Mouse (Mus musculus) central nervous system, embryonic 14 days (tissue): ENCODE measurements around the gene Gm21776. TPM values are rescaled to one million over a fixed set of nuclear protein-coding genes. Genes with fewer than 3 reads are reported as not detected.

Experiments used
- polyA plus RNA-seq: library from polyadenylated mRNA; depleted of rRNA; stranded (reverse); fragments of >200 nt; gene quantifications from 2 replicates; pipeline ENCODE4 v1.2.3, GENCODE M21; 2012; rRNA removed

Gm21776 gene
- polyA plus RNA-seq = not detected in 2 replicates

GRCm38 (mm10) chrY:76378362-76378761, at the start of gene Gm21776:
Gene Gm21776, plus strand, starts transcription at chrY:76378662.

